Mouse (Mus musculus) cerebellum, adult 2 months (tissue): ENCODE data around the gene Uba3.

Experiments used
- CTCF ChIP-seq: fragments of 200-500 bp; IDR thresholded peaks from 2 replicates; pipeline ENCODE4 v1.5.1; 2011; ENCODE audit warnings: low read depth, mild to moderate bottlenecking, control low read depth, low read length, moderate library complexity, borderline replicate concordance; ENCODE audit not compliant: insufficient read depth
- POLR2A ChIP-seq: fragments of 200-500 bp; IDR thresholded peaks from 2 replicates; pipeline ENCODE4 v1.6.1; 2011; ENCODE audit warnings: low read length, control low read depth, borderline replicate concordance; ENCODE audit not compliant: insufficient read depth

DNA sequence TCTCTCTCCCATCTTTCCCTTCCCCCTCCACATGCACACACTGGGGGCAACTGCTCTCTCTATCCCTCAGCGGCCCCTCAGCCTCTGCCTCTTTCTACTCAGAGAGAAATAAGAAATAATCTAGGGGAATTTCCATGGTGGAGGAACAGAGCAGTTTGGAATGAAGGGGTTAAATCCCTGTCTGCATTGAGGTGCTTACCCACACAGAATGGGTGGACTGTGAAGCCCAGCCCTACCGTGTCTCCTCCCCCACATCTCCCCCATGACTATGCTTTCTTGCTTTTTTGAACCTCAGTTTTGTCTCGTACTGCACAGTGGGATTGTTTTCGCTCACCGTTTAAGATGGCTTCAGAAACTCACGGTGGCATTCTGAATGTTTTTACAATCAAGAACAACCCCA, 16.9 kb upstream of the Uba3 start:
- no peak for TF ChIP-seq CTCF
- no peak for TF ChIP-seq POLR2A
